Mouse (Mus musculus): Measurements from ENCODE around the gene Pitpnc1.

The Pitpnc1 gene

DNA sequence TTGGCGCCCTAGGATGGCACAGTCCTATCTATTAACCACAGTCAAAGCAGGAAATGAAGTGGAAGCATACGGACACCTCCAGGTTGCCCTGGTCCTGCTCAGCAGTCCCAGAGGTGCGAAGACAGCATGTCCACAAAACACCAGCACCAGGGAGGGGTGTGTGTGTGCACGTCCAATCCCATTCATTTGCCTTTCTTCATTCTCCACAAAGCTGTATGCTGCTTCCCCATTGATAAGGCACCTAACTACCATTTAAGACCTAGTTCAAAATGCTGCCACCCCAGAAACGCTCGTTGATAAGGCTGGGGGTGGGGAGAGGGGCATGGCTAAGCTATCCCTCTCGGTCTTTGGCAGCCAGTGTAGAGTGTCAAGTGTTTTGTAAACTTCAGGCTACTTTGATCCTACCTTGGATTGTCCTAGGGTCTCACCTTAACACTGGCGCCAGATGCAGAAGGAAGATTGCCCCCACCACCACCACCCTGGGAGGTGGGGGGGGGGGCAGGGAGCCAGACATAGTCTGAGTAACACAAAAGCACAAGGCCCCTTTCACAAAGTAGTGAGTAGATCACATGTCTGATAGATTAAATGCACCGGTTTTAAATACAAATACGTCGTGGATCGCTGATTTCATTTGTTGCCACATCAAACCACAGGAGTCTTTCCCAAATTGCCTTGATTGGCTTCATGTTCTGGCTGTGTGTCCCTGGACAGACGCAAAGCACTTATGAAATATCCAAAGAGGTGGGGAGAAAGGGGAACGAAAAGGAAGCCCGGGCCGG, 2.1 kb downstream of the Pitpnc1 start:
- no peak for DNase-seq (ENCODE audit: low spot score)

DNA sequence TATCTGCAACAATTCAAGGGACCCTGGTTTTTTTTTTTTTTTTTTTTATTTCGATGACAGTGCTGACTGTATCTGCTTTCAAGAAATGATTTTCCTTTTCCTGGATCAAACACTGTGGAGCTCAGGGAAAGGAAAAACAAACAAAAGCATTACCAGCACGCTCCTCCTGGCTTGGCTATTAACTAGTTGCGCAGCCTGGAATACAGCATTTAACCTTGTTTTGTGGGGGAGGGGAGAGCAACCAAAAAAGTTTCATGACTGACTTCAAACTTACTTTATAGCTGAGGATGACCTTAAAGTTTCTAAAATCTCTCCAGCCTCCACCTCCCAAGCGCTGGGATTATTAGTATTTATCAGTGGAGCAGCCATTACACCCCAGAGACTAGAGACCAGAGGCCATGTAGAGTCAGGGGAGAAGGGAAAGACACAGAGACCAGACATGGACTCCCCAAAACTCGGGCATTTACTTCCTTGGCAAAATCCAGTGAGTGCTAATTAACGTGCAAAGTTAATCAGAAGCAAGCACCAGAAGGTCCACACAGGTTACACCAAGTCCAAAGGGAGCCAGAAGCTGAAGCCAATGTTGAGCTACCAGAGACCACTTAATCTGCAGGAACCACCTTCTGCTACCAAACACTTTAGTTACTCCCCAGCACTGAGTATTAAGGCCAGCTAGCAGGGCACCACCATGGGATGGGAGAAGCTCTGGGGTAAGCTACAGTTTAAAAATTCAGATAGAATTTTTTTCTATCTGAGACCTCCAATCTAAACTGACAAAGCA, 3.7 kb downstream of the Pitpnc1 start:
- DNase-seq (ENCODE audit: low spot score): no peak

GRCm38 (mm10) chr11:107465969-107466368, 4.5 kb downstream of the Pitpnc1 start:
- DNase-seq (ENCODE audit: low spot score): no peak

DNA sequence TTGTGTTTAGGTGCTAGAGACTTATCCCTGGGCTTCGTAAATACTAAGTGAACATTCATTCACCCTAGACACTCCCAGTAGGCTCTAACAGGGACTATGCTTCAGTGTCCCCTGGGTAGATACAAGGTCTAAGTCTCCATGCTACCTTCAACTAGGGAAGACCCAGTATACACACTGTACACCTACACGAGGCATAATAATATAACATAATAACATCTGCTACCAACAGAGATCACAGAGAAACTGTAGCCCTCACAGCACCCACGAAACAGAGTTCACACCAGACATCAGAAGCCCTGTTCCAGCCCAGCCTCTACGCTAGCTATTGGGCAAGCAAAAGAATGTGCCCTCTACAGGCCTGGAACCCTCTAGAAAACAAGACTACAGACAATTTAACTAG, 5.5 kb downstream of the Pitpnc1 start:
- no peak for DNase-seq (ENCODE audit: low spot score)

- DNase-seq (ENCODE audit: low spot score): peak; percentile 16
Measured at GRCm38 (mm10) chr11:107464141-107464540, 6.4 kb downstream of the Pitpnc1 start.

- peak; percentile 9 for DNase-seq (ENCODE audit: low spot score)
Measured at GRCm38 (mm10) chr11:107463251-107463681, 7.2 kb downstream of the Pitpnc1 start.

GRCm38 (mm10) chr11:107462478-107462877, 8.0 kb downstream of the Pitpnc1 start:
- DNase-seq (ENCODE audit: low spot score): no peak

DNA sequence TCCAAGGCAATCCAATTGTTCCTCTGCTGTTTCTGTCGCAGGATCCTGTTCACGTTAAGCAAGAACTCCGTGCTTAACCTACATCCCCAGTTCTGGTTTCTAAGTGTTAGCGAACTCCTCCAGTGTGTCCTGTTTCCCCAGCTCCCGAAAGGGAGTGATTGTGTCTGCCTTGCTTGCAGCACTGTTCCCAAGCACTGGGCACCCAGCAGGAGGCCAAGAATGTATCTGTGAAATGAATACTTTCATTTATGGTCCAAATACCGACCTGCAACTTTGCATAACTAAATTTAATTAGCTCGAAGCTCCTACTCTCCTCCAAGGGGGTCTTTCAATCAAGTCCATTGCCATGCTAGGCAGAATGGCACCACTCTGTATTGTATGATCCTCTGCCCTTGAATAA, 10.7 kb downstream of the Pitpnc1 start:
- no peak for DNase-seq (ENCODE audit: low spot score)

- DNase-seq (ENCODE audit: low spot score): no peak
Measured at GRCm38 (mm10) chr11:107458986-107459385, 11.5 kb downstream of the Pitpnc1 start.

- no peak for DNase-seq (ENCODE audit: low spot score)
Measured at GRCm38 (mm10) chr11:107458286-107458685, 12.2 kb downstream of the Pitpnc1 start.

- DNase-seq (ENCODE audit: low spot score): no peak
Measured at GRCm38 (mm10) chr11:107457282-107457681, 13.2 kb downstream of the Pitpnc1 start.

DNA sequence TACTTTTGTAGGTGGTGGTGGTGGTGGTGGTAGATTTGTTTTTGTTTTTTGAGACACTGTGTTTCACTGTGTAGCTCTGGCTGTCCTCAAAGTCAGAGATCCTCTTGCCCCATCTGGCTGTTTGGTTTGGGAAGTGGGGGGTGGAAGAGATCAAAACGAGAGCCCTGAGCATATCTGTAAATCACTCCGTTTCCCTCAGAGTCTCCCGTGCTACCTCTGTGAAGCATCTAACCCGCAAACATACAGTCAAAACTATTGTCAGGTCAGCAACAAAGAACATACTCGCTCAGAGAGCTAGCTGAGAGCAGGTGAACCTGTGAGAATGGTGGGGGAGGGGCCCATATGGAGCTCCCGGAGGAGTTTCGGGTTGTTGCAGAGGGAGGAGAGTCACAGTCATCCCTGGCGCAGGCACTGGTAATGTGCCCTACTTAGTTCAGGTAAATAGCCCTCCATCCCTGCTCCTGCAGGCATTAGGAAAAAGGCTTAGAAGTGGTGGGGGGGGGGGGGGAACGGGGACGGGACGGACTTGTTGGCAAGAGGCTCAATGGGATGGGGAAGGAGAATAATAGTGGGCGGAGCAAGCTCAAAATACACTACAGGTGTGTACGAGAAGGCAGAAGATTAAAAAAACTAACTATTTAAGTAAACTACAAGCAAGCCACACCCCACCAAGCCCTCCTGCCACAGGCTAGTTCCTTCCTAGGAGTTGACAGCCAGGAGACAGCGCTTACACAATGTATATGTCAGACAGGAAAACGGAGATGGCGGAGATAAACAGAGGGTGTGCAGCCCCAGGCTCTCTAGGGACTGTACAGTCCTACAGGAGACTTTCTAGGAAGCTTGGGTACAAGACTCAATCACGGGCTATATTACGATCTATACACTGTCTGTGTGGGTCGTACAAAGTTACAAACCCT, 15.7 kb downstream of the Pitpnc1 start:
- no peak for DNase-seq (ENCODE audit: low spot score)

GRCm38 (mm10) chr11:107452053-107452452, 18.4 kb downstream of the Pitpnc1 start:
- DNase-seq (ENCODE audit: low spot score): no peak

GRCm38 (mm10) chr11:107451106-107451505, 19.4 kb downstream of the Pitpnc1 start:
- no peak for DNase-seq (ENCODE audit: low spot score)

DNA sequence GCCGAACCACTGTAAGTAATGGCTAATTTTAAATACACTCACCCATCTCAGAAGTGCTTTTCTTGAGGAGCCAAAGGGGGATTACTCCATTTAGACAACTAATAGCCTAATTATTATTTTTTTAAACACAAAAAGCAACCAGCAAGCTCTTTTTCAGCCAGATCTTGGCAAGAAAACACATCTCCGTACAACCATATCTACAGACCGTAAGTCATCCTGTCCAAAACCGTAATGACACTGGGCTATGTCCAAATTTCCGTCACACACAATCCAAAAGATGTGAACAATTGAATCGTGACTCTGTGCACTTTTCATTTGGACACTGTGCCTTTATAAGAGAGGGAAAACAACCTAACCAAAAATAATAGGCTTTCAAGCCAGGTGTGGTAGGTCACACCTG, 20.4 kb downstream of the Pitpnc1 start:
- DNase-seq (ENCODE audit: low spot score): no peak

DNA sequence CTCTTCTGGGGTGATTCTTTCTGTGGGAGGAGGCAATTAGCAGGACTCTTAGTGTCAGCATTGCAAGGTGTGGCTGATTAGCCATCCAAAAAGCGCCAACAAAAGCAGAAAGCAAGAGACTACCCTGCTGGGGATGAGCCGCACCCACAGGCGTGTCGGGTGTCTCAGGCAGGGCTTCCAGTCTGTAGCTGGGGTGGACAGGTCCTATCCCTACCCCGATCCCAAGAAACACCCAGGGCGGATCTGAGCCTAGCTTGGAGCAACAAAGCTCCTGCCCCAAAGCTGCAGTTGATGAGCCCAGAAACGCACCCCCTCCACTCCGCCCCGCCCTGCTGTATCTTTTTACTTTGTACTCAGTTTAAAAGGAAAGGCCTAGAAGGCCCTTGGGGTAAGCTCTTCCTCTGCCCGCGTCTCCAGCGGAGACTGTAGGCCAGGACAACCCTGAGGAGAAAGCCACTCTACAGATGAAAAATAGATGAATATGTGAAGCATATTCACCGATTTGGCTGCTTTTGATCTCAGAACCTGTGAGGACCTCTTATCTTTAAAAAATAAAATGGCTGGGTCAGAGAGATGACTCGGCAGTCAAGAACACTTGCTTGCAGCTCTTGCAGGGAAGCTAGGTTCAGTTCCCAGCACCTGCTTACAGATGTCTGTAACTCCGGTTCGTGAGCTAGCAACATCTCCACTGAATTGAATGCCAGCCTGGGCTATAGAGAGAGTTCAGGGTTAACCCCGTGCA, 21.2 kb downstream of the Pitpnc1 start:
- DNase-seq (ENCODE audit: low spot score): no peak

GRCm38 (mm10) chr11:107447915-107448314, 22.6 kb downstream of the Pitpnc1 start:
- no peak for DNase-seq (ENCODE audit: low spot score)

DNA sequence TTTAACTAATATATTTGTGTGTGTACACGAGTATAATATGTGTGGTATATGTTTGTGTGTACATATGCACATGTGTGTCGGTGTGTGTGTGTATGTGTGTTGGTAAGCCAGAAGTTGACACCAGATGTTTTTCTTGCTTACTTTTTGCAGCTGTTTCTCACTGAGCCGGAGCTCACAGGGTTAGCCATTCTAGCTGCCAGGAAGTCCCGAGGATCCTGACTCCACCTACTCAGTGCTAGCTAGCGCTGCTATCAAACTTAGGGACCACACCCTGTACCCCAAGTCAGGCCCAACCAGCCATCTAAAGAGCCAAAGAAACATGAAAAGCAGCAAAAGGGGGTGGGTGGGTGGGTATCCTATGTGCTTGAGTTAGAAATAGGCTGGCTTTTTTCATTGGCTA, 23.1 kb downstream of the Pitpnc1 start:
- DNase-seq (ENCODE audit: low spot score): no peak

- no peak for DNase-seq (ENCODE audit: low spot score)
Measured at GRCm38 (mm10) chr11:107446650-107447049, 23.8 kb downstream of the Pitpnc1 start.

- DNase-seq (ENCODE audit: low spot score): no peak
Measured at GRCm38 (mm10) chr11:107445683-107446082, 24.8 kb downstream of the Pitpnc1 start.
